ENCODE assay signal across 11 mouse cellular contexts in the genomic region with DNA sequence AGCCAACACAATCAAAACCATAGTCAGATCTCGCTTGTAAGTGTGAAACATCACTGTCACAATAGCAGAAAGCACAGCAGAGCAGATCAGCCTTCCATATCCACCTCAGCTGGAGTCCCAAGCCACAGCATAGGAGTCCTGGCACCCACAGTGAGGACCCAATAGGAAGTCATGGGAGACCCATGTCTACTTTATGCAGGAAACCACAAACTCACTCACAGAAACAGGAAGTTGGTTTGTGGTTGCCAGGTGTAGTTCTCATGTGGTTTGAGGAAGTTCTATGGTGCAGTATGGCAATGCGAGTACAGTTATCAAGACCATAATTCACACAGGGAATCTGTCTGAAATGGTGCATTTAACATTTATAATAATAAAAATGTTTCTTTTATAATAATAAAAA.
DNase-seq lines count a peak whose midpoint lies in the region.
"Had no signal": no experiment of that assay in that cellular context is flagged by ENCODE, and none has a peak within 500 bp of the region (broad histone marks: within the 10 kb centered on the region; RNA-seq: fewer than 3 reads in every experiment).

No protein-coding gene starts in this region.

- DNase-seq in lung, postnatal 36 days, result peak; percentile 20
- DNase-seq in lung, adult 18-20 months, result no peak
- peak; percentile 91 for DNase-seq in MEL-GATA-1-ER (ENCODE audit: extremely low read depth, low read depth)
- peak; percentile 3 to 66 for DNase-seq in natural killer cell, adult 2 months (ENCODE audit: low spot score in 2 of 2)
- DNase-seq in thymus, postnatal 4 days, result peak; percentile 37
- no peak for DNase-seq in ovary, postnatal 14 days (ENCODE audit: low spot score)
- DNase-seq in heart, postnatal 25 days (ENCODE audit: low spot score), result no peak
- DNase-seq: cerebellum, adult 9-10 months; kidney, adult 18-20 months; left cerebral cortex, postnatal 4 days; lung, embryonic 14.5 days had no signal

- intact Hi-C loops in heart, postnatal 25 days (cut with DNase I), result no loop called here

Comparison
In these comparisons a context has a peak if more than half of its experiments do, and no peak if none do; other contexts are left out.
1. DNase-seq: peak in lung, postnatal 36 days (single experiment), MEL-GATA-1-ER (single experiment), natural killer cell, adult 2 months (2 of 2) and thymus, postnatal 4 days (single experiment); none in lung, adult 18-20 months (0 of 2), ovary, postnatal 14 days (single experiment) and heart, postnatal 25 days (single experiment).